Mouse (Mus musculus): Measurements from ENCODE around the gene Slc12a5. TPM values are rescaled to one million over a fixed set of nuclear protein-coding genes. Genes with fewer than 3 reads are reported as not detected.

Slc12a5 gene
- polyA plus RNA-seq, 1 experiment from 2014 or later: 0.97 TPM

- Histone ChIP-seq H3K36me3 (no peaks in the 10 kb centered on the region), H3K4me1 (replicated peaks) (no peaks in the 10 kb centered on the region), H3K4me2 (replicated peaks) (no peak overlapping the region), H3K4me3 (replicated peaks) (no peak overlapping the region), H3K27ac (no peak overlapping the region), H3K9me3 (no peaks in the 10 kb centered on the region), H3K9ac (no peak overlapping the region), H3K27me3 (replicated peaks) (no peaks in the 10 kb centered on the region; the same call in 1 of the 2 replicates)
- WGBS: 64% methylated on average over 5 of the region's 5 CpGs
- no peak for ATAC-seq
These were observed 88.4 kb downstream of the Slc12a5 start for GRCm38 (mm10) chr2:165049044-165049443.

Other genes starting within 250 kb of the Slc12a5 start
- not detected in 2 replicates for gene Spint5, start 245.5 kb upstream of the Slc12a5 start, polyA plus RNA-seq (2015; fragmentation: Nextera tagmentation; extraction: Ambion mirVana)
- 1.8 and 2.0 TPM in 2 replicates for gene Wfdc3, start 214.9 kb upstream of the Slc12a5 start, polyA plus RNA-seq (2015; fragmentation: Nextera tagmentation; extraction: Ambion mirVana)
- gene Dnttip1, start 214.8 kb upstream of the Slc12a5 start, polyA plus RNA-seq (2015; fragmentation: Nextera tagmentation; extraction: Ambion mirVana): 60.4 and 62.5 TPM in 2 replicates
- 431 and 439 TPM in 2 replicates for gene Ube2c, start 190.9 kb upstream of the Slc12a5 start, polyA plus RNA-seq (2015; fragmentation: Nextera tagmentation; extraction: Ambion mirVana)
- 1.7 and 6.9 TPM in 2 replicates for gene Tnnc2, start 180.8 kb upstream of the Slc12a5 start, polyA plus RNA-seq (2015; fragmentation: Nextera tagmentation; extraction: Ambion mirVana)
- 18.4 and 21.2 TPM in 2 replicates for gene Snx21, start 175.0 kb upstream of the Slc12a5 start, polyA plus RNA-seq (2015; fragmentation: Nextera tagmentation; extraction: Ambion mirVana)
- 23.6 and 29.7 TPM in 2 replicates for gene Acot8, start 155.9 kb upstream of the Slc12a5 start, polyA plus RNA-seq (2015; fragmentation: Nextera tagmentation; extraction: Ambion mirVana)
- gene Zswim3, start 155.7 kb upstream of the Slc12a5 start, polyA plus RNA-seq (2015; fragmentation: Nextera tagmentation; extraction: Ambion mirVana): 8.1 and 9.0 TPM in 2 replicates
- 13.5 TPM in 2 replicates for gene Zswim1, start 138.1 kb upstream of the Slc12a5 start, polyA plus RNA-seq (2015; fragmentation: Nextera tagmentation; extraction: Ambion mirVana)
- gene Spata25, start 132.3 kb upstream of the Slc12a5 start, polyA plus RNA-seq (2015; fragmentation: Nextera tagmentation; extraction: Ambion mirVana): not detected in 2 replicates
- 266 and 277 TPM in 2 replicates for gene Ctsa, start 127.9 kb upstream of the Slc12a5 start, polyA plus RNA-seq (2015; fragmentation: Nextera tagmentation; extraction: Ambion mirVana)
- gene Neurl2, start 127.3 kb upstream of the Slc12a5 start, polyA plus RNA-seq (2015; fragmentation: Nextera tagmentation; extraction: Ambion mirVana): 6.8 and 7.4 TPM in 2 replicates
- gene Pltp, start 103.1 kb upstream of the Slc12a5 start, polyA plus RNA-seq (2015; fragmentation: Nextera tagmentation; extraction: Ambion mirVana): 28.7 and 29.5 TPM in 2 replicates
- gene Pcif1, start 81.5 kb upstream of the Slc12a5 start, polyA plus RNA-seq (2015; fragmentation: Nextera tagmentation; extraction: Ambion mirVana): 63.6 and 65.5 TPM in 2 replicates
- gene Zfp335, start 49.0 kb upstream of the Slc12a5 start, polyA plus RNA-seq (2015; fragmentation: Nextera tagmentation; extraction: Ambion mirVana): 10.7 and 11.3 TPM in 2 replicates
- 4.9 and 5.2 TPM in 2 replicates for gene Mmp9, start 20.0 kb upstream of the Slc12a5 start, polyA plus RNA-seq (2015; fragmentation: Nextera tagmentation; extraction: Ambion mirVana)
- 47.4 and 48.8 TPM in 2 replicates for gene Ncoa5, start 74.1 kb downstream of the Slc12a5 start, polyA plus RNA-seq (2015; fragmentation: Nextera tagmentation; extraction: Ambion mirVana)
- 8.5 and 9.3 TPM in 2 replicates for gene Cd40, start 94.8 kb downstream of the Slc12a5 start, polyA plus RNA-seq (2015; fragmentation: Nextera tagmentation; extraction: Ambion mirVana)
- not detected in 2 replicates for gene 1700025C18Rik, start 129.9 kb downstream of the Slc12a5 start, polyA plus RNA-seq (2015; fragmentation: Nextera tagmentation; extraction: Ambion mirVana)

Data from intestine, embryonic 15.5 days (tissue).